Mouse (Mus musculus) left cerebral cortex, adult 18-20 months (tissue): ENCODE results near the gene Smim7. TPM values are rescaled to one million over a fixed set of nuclear protein-coding genes. Genes with fewer than 3 reads are reported as not detected.

Source experiments
- DNase-seq, 2 experiments: peaks; one replicate each; pipeline ENCODE4 v3.0.0; 2021 to 2022; ENCODE audit warnings: low spot score in 2 of 2, mixed read lengths in 1 of 2
- long read RNA-seq, 2 experiments: library from polyadenylated mRNA; stranded (forward); transcript quantifications; one replicate each; pipeline ENCODE4 v2.0.0; 2021
- total RNA-seq, 2 experiments: library from RNA; stranded (reverse); gene quantifications; 2 replicates each; pipeline ENCODE4 v1.2.3; 2021

The Smim7 gene
- total RNA-seq, result 100 to 1,000 TPM; 128 to 130 TPM
- long read RNA-seq, experiment 1, transcript Smim7-203 (5 exons, 2,892 nt), result major isoform, 134 of 157 reads
- long read RNA-seq, experiment 1, transcript Smim7-201 (4 exons, 642 nt), result minor isoform, 18 of 157 reads
- long read RNA-seq, experiment 1, partial matches to known transcripts, result 3 of 157 reads
- long read RNA-seq, experiment 1, other reads (novel, unspliced or antisense), result 2 of 157 reads
- long read RNA-seq, experiment 2, transcript Smim7-201 (4 exons, 642 nt), result minor isoform, 15 of 172 reads
- long read RNA-seq, experiment 2, transcript Smim7-203 (5 exons, 2,892 nt), result major isoform, 148 of 172 reads
- long read RNA-seq, experiment 2, partial matches to known transcripts, result 3 of 172 reads
- long read RNA-seq, experiment 2, other reads (novel, unspliced or antisense), result 6 of 172 reads

DNA sequence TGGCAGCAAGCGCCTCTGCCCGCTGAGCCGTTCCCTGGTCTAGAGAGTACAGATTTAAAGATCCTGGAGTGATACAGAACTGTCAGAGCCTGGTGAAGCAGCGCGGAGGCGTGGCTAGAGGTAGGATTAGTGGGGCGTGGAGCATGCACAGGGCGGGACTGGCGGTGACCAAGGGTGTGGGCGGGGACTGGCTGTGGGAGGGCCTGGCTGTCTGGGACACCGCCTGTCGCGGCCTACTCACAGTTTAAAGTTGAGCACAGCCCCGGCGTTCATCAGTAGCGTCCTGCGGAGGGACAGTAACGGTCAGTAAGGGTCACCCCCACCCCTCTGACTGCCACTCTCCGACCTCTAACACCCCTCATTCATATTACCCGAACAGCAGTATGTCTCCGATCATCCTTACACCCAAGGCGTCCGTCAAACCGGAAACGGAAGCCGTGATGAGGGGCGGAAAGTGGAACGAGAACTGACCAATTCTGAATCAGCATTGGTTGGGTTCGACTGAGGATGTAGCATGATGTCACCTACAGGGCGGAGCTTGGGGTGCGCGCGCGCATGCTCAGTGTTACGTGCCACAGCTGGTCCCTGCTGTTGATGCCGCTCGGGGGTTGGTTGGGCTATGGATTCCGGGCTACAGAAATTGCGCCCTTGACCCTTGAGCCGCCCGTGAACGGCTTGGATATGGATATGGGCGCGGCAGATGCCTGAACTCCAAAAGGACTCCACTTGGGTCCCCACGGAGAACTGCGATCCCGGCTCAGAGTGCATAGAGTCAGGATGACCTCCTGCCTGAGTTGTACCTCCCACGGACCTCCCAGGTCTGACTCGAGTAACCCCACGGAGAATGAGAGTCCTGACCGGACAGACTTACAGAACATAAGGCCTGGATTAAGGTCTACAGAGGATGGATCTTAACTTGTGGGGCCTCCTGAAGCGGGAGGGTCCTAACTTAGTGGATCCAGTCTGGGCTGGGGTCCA, at the start of gene Smim7:
Gene Smim7 (minus strand): TSS at position 456 of the 978 bp plus-strand sequence.
- DNase-seq, result peak; percentile 96 to 98

GRCm38 (mm10) chr8:72590198-72590597, 19.3 kb upstream of the Smim7 start:
- no peak for DNase-seq

DNA sequence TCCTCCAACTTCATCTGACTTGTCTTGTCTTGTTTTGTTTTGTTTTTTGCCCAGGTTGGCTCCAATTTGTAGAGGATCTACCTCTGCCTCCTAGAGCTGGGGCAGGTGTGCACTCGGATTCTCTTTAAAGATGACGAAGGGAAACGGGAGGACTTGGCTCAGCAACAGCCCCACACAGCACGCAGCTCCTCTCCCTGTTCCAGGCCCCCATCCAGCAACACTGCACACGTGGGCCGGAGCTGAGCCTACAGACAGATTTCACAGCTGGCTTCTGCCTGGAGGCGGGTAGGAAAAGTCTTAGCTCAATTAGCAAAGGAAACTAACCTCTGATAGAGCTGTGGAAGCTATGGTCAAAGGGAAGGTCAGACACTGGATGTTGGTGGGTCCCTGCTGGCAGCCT, 18.4 kb upstream of the Smim7 start:
- peak; percentile 77 to 87 for DNase-seq

DNA sequence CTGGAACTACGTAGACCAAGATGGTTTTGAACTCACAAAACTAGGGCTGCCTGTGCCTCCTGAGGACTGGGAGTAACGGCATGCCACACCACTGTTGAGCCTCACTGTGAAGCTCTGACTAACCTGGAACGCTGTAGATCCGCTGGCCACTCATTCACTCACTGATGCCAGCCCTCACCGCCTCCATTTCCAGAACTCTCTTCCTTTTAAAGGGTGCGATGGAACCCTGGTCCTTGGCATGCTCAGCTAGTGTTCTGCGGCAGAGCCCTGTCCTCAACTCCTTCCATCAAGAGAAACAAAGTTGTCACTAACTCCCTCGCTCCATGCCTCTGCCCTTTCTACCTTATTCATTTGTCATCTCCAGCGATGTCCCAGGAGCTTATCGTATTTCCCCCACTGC, 18.0 kb upstream of the Smim7 start:
- DNase-seq, result peak; percentile 36 to 52

DNA sequence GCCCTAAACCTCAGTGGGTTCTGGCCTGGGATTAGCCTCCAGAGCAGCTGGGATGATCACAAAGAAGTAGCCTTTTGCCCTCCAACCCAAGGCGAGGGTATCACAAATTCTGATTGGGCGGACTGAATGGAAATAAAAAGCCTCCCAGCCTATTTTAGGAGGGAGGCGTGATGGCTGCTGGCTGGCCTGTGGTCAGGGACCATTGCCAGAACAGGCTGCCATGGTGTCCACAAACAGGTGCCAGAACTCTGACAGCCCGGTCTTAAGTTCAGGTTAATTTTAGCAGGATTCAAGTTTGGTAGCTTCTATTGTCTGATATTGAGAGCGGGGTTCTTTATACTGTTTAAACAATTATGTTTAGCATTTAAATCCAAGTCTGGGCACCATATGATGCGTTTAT, 16.9 kb upstream of the Smim7 start:
- no peak for DNase-seq

GRCm38 (mm10) chr8:72584390-72584789, 13.5 kb upstream of the Smim7 start:
- no peak for DNase-seq

DNA sequence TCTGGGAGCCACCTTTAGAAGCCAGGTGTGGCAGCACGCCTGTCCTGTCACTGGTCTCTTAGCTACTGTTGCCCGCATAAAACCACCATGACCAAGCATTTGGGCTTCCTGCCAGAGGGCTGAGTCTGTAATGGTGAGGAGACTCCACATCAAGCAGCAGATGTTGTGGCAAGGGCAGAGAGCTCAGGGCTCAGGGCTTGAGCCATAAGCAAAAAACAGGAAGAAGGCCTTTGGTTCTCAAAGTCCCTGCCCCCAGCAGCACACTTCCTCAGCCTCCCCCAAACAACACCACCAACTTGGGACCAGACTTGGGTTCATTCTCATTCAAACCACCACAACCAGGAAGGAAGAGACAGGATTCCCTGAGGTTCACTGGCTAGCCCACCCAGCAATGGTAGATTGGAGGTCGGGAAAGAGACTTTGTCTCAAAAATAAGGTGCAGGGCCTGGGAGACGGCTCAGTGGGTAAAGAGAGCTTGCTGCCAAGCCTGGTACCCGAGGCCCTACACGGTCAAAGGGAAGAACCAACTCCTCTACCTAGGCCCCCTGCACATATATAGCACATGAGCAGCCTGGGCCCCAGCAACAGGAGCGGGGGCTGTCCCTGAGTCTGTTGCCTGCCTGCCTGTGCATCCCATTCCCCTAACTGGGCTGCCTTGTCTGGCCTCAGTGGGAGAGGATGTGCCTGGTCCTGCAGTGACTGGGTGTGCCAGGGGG, 12.3 kb upstream of the Smim7 start:
- DNase-seq, result no peak

- DNase-seq, result no peak
These were observed 8.5 kb upstream of the Smim7 start for GRCm38 (mm10) chr8:72579374-72579773.

GRCm38 (mm10) chr8:72577941-72578340, 7.1 kb upstream of the Smim7 start:
- no peak for DNase-seq

- no peak for DNase-seq
These were observed 6.4 kb upstream of the Smim7 start for GRCm38 (mm10) chr8:72577266-72577665.

DNA sequence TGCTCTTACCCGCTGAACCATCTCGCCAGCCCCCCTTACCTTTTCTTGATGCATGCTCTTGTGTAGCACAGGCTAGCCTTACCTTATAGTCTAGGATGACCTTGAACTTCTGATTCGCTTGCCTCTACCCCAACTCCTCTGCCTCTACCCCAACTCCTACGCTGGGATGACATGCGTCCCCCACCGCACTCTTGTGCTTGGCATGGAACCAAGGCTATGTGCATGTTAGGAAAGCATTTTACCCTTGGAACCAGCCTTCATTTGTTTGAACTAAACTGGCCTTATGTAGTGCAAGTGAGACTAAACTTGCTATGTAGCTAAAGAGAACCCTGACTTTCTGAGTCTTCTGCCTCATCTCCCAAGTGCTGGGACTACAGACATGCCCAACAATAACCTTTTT, 5.0 kb upstream of the Smim7 start:
- no peak for DNase-seq

DNA sequence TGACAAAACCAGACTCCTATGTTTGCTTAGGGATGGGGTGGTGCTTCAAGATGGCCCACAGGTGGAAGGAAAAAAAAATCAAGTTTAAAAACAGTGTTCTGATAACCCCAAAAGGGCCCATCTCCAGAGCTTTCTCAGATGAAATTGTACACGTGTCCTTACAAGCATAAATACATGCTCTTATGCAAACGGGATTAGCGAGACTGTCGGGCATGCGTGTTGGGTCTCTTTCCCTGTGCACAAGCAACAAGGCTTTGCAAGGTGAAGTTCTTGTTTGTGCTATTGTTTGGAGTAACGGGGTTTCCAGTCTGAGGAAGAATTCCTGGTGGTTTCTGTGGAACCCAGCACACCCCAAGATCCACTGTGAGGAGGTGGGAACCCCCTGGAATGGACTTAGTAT, 2.6 kb upstream of the Smim7 start:
- peak; percentile 20 to 30 for DNase-seq

GRCm38 (mm10) chr8:72572507-72572906, 1.6 kb upstream of the Smim7 start:
- DNase-seq, result no peak

DNA sequence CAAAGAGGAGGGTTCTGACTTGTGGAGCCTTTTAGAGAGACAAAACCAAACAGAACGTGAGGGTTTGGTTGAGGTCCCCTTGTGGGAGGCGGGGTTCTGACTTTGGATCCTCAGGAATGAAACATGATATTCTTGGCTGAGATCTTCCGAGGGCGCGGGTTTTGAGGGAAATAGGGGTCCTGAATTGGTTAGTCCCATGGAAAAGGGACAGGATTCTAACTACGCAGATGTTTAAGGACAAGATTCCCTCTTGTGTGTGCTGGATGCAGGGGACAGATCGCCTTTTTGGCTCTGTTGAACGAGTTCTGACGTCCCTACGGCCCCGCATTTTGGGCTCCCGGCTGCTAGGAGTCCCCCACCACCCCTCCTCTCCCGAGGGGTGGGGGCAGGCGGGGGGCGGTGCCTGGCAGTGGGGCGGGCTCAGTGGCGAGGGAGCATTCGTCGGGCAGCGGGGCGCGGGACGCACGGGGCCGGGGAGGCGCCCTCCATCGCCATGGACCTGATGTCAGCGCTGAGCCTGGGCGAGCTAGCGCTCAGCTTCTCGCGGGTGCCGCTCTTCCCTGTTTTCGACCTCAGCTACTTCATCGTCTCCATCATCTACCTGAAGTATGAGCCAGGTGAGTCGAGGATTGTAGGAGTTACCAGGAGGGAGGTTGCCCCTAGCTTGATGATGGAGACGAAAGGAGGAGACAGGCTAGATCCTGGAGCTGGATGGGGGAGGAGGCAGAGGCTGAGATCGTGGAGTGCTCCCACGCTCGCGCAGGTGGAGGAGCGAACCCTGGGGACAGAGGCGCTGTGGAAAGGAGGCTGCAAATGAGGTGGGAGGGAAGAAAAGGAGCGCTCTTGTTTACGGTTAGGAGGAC, 954 bp upstream of the Smim7 start, which contains the start of gene Tmem38a:
Gene Tmem38a (plus strand): TSS at position 445 of the 863 bp plus-strand sequence.
- peak; percentile 73 to 84 for DNase-seq

GRCm38 (mm10) chr8:72565970-72566369, 4.9 kb downstream of the Smim7 start:
- no peak for DNase-seq

DNA sequence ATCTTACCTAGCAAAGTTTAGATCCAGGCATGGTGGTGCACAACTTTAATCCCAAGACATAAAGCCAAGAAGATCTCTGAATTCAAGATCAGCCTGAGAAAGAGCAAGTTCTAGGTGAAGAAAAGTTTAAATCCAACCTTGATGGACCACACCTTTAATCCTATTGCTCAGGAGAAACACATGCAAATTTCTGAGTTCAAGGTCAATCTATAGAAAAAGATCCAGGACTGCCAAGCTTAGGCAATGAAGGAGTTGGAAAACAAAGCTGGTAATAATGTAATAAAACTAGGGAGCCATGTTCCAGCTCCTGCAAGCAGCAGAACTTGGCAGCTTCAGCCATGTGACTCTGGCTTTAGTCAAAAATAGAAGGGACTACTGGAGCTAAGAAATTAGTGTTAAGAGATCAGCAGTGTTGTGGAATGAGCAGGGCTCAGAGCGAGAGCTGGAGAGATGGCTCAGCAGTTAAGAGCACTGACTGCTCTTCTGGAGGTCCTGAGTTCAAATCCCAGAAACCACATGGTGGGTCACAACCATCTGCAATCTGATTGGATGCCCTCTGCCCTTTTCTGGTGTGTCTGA, 9.7 kb downstream of the Smim7 start:
- no peak for DNase-seq

- DNase-seq, result no peak
These were observed 15.1 kb downstream of the Smim7 start for GRCm38 (mm10) chr8:72555770-72556169.

DNA sequence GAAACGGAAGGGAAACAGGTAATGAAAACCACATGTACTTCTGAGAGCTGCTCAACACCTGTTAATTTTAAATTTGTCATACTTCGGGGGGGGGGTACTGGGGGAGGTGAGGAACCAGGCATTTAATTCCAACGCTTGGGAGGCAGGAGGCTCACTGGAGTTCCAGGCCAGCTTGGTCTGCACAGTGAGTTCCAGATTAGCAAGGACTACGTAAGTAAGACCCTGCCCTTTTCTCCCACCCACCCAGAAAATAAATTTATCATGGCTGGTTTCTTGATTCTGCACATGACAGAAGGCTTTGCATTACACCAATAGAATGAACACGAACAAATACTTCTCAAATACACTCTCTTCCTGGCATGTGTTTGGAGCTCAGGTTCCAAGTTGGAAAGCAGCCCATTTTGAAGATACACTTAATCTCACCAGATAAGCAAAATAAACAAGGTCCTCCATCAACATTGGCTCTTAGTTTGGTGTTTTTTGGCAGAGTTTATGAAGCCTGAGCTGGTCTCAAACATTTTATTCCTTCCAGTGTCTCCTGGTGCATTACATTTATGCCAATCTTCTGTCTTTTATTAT, 21.5 kb downstream of the Smim7 start:
- no peak for DNase-seq

GRCm38 (mm10) chr8:72548644-72549313, 22.1 kb downstream of the Smim7 start:
- peak in 1 of 2 experiments; percentile 12 for DNase-seq
